Mouse (Mus musculus) mesoderm, embryonic 11.5 days (tissue): ENCODE data around the gene Gm49396.

ENCODE experiments used
- DNase-seq: peaks from one replicate; pipeline ENCODE4 v3.0.0-alpha.2; 2012; ENCODE audit warnings: low read depth, low spot score

Gene Gm49396

DNA sequence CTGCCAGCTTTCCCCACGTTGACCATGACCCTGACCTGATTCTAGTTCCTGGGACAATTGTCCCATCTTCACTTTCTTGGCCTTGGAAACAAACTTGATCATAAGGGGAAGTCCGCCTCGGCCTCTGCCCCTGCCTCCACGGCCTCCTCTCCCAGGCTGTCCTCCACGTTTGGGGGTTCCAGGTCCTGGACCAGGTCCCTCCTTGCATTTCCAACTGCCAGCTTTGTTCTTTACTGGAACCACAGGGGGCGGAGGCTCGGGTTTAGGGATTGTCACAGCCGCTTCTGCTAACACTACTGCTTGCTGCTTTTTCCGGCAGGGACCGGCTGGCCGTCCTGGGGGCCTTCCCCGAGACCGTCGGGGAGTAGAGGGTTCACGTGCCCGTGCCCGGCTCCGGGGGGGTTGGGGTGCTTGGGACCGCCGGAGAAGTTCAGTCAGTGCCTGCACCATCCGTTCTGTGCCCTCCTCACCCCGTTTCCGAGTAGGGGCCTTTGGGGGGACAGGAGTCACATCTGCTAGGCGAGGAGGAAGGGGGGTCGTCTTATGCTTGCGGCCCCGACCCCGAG lies 23.4 kb downstream of the Gm49396 start:
- no peak for DNase-seq

DNA sequence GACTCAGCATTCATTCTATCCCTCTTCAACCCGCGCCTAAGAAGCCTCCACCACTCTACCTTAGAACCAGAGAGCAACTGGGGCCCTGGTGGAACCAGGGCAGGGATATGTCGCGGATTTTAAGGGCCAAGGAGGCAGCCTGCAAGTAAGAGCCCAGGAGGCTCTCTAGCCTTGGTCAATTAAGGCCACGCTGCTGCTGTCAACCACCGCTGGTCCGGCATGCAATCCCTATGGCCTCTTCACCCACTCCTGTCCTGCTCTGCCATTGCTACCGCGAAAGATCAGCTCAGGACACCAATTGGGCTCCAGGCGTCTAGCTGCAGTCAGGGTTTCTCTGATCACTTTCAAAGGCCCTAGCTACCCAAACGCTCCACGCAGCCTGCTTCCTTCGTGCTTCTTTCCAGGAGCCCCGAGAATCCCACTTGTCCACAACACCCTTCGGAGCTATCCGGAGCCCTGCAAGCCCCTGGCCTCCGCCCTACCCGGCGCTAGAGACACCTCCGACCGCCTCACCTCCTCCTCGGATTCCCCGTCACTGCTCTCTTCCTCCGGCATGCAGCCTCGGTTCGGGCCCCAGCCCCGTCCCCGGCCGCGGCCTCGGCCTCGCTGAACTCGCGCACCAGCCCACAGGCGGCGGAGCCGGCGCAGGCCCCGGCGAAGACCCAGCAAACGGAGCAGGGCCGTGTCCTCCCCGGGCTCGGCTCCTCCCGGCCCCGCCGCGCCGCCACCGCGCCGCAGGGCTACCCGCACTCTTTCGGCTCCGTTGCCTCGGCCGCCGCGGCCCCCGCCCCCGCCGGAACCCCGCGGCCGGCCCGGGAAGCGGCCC lies 24.9 kb downstream of the Gm49396 start:
- no peak for DNase-seq

DNA sequence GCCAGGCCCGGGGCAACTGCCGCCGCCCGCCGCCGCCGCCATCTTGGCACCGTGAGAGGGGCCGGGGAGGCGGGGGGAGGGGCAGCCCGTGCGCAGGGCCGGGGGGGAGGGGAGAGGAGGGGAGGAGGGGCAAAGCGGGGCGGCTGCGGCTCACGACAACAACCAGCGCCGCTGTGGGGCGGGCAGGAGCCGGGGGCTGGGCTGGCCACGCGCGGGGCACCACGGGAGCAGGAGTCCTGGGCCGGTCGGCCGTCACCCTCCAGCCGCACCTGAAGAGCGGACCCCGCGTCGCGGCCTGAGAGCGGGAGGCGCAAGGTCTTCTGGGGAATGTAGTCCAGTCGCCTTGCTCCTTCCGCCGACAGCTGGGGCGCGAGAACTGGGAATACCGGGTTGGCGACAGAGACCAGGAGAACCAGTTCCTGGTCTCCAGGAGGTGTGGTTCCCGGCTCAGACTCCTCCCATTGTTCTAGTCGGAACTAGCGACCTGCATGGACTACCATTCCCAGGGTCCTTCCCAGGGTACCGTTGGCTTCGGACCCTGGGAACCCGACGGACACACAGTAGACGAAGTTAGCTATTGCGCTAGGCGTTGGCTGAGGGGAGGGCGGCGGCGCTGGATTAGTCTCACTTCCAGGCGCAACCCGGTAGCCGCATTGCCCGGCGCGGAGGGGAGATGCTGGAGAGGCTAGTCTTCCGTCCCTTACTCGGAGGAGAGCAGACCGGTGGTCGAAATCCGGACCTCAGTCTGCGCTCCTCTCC lies 25.7 kb downstream of the Gm49396 start, which contains the start of gene Kmt2b:
Kmt2b (minus strand) TSS at position 51 of the 759 bp plus-strand sequence.
- DNase-seq = peak; percentile 98

DNA sequence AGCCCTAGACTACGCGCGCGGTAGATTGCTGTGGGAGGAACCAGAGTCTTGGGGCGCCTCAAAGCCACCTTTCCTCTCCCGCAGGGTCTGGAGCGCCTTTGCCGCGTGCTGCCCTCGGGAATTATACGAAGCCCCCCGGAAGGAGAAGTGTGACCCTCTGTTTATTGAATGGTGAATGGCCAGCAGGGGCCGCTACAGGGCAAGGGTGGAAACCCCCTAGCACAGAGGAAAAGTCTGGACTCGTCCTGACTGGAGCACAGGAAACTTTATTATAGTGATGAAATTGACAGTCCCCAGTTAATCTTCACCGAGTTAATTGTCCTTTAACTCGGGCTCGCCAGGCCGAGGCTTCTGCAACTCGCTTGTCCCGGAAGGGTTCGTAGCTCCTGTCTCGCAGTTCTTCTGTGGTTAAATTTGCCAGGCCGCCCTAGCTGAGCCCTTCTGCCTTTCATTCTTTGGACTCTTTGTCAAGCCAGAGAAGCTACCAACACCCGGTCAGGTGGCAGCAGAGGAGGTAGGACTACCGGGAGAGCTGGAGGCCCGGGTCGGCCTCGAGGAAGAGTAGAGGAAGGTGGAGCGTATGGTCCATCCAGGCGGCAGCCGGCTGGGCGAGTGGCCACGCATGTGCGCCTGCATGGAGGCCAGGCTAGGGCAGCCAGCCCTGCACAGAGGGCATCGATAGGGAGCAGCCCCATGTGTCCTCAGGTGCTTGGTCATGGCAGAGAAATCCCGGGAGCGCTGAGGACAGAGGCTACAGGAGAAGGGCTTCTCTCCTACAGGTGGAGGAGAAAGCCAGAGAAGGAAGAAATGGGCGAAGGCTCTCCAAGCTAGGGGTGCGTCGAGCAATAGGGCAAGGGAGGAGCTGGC lies 26.5 kb downstream of the Gm49396 start:
- DNase-seq = peak; percentile 89

DNA sequence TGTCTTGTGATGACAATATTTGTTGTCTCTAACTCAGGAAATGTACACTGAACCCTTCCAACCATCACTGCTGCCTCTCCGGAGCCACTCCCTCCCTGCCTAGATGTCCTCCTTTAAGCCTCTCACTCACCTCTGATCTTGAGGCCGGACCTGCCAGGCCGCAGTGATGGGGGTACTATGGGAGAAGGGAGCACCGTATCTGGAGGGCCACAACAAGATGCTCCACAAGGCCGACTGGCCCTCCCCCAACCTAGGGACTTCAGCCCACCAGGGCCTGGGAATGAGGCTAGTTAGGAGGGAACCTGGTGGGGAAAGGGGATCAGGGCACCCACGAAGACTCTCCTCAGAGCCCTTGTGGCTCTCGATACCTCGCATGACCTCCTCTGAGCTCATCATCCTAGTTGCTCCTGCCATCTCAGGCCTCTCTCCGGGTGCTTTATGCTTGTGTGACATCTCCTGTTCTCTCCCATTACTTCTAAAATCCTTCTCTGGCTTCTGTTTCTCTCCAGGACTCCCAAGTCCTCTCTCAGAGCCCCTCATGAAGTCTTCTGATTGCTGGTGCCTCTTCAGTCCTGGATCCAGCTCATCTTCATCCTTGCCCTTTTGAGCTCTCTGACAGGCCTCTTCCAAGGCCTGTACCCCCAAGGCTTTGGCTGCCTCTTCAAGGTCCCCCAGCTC lies 27.9 kb downstream of the Gm49396 start:
- no peak for DNase-seq

DNA sequence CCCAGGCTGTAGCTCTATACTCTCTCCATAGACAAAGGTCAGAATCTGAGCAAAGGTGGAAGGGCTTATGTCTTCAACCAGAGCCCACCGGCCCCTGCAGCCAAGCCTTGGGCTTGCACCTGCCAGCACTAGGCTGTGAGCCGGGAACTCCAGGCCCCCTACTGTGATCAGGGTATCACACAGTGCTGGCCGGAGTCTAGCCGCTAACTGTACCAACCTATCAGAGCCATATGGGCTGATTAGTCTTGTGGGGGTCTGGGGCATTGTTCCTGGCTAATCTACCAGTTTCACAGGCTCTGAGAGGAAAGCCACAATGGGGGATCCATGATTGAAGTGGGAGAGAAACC lies 28.4 kb downstream of the Gm49396 start:
- no peak for DNase-seq

DNA sequence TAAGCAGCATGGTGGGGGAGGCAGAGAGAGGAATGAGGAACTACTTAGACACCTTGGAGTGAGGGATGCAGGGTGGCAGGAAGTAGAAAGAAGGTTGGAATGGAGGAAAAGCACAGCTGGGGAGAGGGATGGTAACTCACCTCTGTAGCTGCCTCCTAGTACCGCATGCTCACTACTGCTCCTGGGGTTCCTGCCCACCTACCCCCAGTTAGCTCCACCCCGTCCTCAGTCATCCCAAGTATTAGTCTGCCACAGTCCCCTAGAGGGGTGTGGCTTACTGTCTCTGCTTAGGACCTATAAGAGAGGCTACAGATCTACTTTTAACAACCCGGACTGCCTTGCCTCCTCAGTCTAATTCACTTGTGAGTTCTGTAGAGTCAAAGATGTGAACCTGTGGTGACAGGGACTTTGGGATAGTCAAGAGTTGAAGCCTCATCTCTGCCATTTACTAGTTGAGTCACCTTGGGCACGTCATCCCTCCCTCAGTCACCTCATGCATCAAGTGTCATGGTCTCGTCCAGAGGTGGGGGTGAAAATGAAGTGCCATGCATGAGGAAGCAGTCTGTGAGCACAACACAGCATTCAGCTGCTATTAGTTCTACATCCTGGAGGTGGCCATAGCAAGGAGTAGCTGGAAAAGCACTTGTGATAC lies 29.8 kb downstream of the Gm49396 start:
- DNase-seq = no peak

DNA sequence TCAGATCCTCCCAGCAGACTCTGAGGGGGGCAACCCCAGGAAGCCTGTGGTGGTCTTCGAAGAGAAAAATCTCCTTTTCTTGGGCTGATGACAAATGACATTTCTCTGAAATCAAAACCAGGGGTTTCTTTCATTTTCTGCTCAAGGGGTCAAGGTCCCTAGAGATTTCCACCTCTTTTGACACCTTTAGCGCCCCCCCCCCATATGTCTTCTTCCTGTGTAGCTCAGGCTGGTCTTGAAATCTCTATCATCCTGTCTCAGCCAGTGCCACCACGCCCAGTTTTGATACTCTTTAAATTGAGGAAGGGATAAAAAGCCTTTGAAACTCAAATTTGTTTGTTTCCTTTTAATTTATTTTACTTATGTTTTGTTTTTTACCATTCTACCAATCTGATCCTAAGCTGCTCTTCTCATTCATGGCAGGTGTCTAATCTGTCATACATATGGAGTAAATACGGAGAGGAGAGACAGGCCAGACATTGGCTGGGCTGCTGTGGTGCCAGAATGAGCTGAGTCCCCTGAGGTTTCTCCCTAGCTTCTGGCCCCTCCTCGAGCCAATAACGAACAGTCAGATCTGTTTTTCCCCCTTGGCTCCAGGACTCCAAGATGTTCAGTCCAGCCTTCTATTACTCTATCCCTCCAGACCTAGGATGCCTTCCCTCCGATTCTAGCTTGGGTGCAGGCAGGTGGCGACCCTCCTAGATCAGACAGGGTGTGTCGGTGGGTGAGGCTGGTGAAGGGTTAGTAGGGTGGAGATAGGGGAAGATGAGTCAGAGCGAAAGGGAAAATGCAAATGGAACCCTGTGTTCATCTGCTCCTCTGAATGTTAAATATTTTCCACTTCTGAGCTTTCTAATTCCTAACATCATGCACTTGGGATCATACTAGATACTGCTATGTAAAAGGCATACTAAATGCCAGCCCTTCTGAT lies 30.7 kb downstream of the Gm49396 start:
- no peak for DNase-seq

DNA sequence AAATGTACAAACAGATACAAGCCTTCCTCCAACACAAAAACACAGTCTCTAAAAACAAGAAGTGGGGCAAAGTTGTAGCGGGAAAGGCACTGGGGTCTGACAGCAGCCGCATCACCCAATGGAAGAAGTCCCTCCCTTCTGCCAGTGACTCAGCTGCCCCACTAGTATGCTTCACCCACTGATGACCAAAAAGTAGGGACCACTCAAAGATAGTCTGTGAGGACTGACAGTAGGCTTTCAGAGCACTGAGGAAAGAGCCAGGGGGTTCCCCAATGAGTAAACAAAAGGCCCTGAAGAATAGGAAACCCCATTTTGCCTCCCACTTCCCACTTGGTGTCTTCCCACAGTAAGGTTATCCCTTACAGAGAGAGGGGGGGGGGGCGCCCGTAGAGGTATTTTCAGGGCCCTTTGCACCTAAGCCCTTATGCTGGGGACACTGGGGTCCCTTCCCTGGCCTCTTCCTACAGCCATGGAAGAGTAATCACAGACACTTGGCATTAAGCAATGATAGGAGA lies 31.4 kb downstream of the Gm49396 start:
- no peak for DNase-seq

DNA sequence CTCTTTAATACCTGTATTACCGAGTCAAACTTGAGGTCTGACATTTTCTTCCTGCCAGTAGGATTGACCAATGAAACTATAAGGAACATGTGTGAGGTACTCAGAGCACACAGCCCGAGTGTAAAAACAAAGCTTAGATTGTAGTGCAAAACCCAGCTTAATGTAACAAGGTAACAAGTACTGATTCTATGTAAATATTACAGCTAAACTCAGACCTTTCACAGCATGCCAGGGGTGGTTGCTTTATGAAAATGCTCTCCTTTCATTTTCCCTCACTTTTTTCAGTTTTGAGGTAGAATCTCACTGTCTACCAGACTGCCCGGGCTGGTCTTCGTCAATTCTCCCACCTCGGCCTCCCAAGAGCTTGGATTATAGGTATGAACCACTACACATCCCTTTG lies 32.9 kb downstream of the Gm49396 start:
- DNase-seq = no peak

DNA sequence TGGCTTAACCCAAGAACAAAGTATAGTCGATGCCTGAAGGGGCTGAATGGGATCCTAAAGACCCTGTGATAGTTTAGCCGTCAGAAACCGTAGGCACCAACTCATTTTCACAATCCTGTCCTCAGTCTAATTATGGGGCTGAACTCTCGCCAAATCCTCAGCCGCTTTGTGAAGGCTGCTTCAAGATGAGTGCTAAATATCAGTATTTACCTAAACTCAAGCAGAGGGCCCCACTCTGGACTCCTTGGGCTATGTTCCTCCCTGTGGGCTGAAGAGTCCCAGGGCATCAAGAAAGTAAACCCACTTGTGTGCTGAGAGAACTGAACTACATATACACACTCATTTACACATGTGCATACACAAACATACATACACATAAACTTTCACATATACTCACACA lies 33.7 kb downstream of the Gm49396 start:
- no peak for DNase-seq

DNA sequence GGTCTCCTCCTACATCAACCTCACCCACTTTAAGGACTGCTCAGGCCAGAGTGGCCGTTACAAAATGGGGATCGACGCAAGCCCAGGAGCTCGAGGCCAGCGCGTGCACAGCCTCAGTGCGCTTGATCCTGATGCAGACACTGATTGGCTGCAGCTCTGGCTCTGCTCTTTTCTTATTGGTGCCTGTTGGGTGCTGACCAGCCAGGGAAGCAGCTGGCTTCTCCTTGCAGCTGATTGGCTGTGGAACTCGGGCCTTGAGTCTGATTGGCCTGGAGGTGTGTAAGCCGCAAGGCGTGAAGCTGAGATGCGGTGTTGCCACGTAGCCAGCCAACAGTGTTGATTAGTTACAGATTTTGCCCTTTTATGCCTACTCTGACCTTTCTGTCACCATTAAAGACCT lies 35.6 kb downstream of the Gm49396 start, which contains the start of gene Zbtb32:
Zbtb32 (minus strand) TSS at position 124 of the 400 bp plus-strand sequence.
- DNase-seq = no peak

DNA sequence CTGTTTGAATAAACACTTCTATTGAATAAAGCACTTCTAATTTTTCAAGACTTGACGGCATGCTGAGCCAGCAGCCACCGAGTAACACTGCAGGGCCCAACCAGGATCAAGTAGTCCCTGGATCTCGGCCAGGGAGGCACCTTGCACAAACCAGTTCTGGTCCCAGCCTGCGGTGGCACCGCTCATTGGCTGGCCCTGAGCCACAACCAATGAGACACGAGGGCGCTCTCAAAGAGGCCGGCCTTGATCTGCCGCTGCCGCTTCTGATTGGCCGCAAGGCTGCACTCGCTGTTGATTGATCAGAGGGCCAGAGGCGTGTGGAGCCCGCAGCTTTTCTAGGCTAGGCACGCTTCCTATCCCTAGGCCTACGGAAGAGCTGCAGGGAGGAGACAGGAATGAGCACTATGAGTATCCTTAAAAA lies 36.8 kb downstream of the Gm49396 start:
- peak; percentile 88 for DNase-seq

DNA sequence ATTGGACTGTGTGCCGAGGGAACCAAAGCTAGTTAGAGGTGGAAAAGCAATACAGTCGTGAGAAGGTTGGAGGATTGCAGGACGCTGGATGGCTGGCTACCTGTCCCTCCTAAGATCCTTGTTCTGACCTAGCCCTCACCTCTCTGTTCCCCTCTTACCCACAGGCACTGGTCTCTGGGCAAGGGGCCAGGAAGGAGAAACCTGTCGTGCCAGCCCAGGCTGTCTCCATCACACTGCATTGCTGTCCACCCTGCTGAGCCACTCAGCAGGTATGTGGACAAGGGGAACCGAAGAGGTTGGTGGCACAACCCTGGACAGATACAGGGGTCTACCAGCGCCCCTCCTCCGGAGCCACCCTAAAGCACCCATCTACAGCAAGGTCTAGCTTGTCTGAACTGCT lies 37.5 kb downstream of the Gm49396 start:
- no peak for DNase-seq

DNA sequence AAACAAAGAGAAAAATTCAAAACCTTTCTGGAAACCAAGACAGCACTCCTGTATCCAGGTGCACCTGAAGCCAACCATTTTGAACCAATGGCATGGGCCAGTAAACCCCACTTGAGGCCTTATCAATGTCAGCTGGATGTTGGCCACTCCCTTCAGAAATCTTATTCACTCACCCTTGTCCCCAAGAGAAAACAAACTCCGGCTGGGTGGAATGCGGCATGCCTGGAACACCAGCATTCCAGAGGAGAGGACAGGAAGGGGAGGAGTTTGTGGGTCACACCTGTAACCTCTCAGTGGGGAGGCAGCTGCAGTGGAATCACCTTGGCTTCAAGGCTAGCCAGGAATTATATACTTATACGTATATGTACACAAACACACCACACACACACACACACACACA lies 39.4 kb downstream of the Gm49396 start:
- no peak for DNase-seq

DNA sequence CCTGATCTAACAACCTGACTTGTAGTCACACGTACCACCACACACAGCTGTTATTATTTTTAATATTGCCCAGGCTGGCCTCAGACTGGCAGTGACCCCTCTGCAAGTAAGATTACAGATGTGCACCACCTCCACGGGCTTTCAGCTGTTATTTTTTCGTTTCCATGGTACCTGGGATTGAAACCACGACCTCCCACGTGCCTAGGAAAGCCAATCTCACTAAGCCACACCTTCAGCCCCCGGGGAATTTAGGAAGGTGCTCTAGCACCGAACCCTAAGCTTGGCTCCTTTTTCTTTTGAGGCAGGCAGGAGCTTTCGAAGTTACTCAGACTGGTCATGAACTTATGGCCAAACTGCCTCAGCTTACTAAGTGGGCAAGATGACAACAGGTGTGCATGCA lies 41.3 kb downstream of the Gm49396 start:
- DNase-seq = no peak

DNA sequence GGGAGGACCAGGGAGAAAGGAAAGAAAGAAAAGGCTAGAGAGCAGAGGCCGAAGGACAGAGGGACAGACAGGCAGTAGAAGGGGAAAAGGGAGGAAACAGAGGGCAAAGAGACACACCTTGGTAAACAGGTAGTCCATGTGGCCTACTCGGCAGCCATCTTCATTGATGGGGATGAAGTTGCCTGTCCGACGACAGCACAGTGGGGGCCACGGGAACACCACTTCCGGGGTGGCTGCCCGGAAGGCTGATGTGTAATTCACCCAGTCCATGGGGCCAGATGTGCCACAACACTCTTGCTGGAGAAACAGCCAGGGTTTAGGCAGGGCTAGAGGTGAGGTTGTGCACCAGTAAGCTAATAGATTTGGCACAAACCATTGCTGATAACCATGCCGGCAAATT lies 41.8 kb downstream of the Gm49396 start:
- no peak for DNase-seq

DNA sequence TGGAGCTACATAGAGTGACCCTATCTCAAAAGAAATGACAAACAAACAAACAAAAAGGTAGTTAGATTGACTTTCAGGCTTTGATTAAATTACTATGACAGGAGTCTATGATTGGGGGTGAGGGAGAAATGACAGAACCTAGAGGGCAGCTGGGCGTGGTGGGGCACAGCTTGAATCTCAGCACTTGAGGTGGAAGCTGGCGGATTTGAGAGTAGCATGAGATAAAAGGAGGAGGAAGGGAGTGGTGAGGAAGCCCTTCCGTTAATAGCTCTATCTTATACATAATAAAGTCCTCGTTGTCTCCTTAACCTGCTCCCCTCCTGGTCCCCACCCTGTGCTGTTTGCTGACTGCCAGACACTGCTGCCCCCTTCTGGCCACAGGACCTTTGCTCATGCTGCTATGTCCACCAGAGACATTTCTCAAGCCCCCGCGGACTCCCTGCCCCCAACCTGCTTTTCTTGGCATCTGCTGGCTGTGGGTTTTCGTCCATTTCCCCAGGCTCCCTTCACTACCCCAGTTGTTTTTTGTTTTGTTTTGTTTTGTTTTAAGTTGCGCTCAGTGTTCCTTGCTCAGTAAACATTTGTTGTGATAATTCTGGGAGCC lies 44.7 kb downstream of the Gm49396 start:
- peak; percentile 60 for DNase-seq

DNA sequence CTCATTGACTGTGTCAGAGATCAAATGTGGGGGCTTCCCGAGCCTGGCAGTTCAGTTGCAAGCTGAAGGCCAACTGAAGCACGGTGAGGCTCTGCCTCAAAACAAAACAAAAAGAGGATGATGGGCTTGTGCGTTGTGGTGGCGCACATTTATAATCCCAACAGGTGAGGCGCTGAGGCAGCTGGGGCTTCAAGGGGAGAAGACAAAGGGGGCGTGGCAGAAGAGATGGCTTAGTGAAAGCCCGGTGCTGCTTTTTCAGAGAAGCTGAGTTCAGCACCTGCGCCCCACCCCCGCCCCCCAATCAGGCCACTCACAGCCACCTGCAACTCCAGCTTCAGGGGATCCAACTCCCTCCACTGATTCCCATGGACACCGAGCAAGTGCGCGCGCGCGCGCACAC lies 45.3 kb downstream of the Gm49396 start:
- no peak for DNase-seq
